Mouse (Mus musculus) kidney, postnatal 25 days (tissue): Measurements from ENCODE around the gene Pih1d2.
"Not testable (repeated sequence)": the region's sequence is repeated elsewhere in the genome, so short reads cannot be mapped to it uniquely, and the experiment has no call there.

Experiments used
- DNase-seq, 2 experiments: peaks; one replicate each; pipeline ENCODE4 v3.0.0; 2021; ENCODE audit warnings: mixed read lengths in 2 of 2

The Pih1d2 gene

DNA sequence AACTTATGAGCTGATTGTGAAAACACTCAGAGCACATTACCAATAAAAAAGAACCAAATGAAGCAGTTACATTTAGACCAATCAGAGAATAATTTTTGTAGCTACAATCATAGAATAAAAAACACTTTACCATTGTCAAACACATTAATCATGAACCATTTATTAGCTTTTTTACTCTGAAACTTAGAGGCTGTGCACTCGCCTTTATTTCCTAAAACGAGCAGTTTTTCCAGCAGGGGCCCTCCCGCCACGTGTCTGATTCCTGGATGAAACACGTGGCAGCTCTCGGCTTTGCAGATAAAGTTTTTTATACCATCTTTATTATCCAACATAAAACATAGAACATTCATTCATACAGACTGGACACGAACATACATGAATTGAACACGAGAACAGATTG is 13.8 kb downstream of the Pih1d2 start:
- not testable (repeated sequence) for DNase-seq

DNA sequence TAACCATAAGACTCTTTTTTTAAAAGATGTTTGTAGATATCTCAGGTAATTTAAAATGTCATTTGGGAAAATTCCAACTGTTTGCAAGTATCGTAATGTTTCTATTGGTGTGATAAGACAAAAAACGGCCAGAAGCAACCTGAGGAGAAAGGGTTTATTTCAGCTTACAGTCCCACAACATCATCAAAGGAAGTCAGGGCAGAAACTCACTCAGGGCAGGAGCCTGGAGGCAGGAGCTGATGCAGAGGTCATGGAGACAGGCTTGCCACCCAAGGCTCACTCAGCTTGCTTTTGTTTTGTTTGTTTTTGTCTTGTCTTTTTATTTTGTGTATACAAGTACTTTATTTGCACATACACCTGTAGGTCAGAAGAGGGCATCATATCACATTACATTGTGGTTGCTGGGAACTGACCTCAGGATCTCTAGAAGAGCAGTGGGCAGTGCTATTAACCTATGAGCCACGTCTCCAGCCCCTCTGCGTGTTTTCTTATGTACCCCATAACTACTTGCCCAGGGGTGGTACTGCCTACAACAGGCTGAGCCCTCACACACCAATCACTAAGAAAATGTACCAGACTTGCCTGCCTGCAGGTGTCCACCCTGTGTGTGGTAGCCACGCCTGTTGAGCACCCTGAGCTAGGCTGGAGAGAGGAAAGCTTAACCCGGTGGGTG is 15.0 kb downstream of the Pih1d2 start:
- no peak for DNase-seq

DNA sequence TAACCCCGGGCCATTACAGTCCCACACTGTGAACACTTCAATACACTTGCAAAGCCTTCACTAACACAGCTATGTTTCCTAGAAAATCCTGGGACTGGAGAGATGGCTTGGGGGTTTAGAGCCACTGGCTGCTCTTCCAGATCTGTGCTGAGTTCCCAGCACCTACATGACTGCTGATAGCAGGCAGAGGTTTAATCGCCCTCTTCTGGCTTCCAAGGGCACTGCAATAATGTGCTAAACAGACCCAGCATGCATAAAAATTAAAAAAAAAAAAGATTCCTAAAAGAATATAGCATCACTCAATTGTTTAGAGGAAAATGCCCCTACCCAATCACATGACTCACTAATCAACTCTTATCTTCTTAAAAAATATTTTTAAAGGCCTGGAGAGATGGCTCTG is 15.9 kb downstream of the Pih1d2 start:
- peak in 1 of 2 experiments; percentile 16 for DNase-seq

DNA sequence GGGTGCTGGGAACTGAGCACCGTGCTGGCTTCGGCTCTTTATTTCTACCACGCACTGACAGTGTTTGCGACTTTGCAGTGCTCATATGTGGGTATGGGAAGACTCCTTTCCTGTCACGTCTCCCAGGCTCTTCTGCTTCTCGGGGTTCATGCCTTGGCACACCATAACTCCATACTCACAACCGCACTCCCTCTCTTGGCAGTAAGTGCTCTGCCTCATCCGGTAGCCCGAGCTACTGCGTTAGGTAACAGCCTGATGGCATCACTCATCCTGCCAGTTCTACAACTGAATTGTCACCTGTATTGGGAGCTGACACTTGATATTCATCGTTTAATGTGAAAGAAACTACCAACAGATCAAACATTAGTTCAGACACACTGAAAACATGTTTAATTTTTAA is 17.1 kb downstream of the Pih1d2 start:
- DNase-seq, result no peak

DNA sequence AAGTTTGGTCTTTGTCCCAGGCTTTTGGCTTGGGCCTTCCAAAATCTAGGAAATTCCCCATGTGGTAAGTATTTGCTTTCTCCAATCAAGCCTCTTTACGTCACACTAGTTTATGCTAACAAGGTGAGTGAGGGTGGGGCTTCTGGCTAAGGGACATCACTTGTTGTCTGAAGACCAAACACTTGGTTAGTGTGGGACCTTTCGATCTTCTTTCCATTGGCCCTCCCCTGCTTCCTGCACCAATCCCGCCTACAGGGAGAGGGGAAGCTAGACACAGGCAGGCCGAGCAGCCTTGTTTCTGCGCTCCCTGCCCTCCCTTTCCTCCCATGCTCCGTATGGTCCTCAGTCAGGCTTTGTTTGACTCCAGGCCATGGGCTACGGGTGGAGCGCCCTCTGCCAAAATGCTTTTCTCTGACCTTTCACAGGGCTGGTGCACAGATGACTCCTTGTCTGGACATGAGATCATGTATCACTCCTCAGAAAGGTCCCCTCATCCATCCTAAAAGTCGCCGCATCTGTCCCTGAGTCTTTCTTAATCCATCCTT is 29.8 kb downstream of the Pih1d2 start:
- DNase-seq, result no peak

DNA sequence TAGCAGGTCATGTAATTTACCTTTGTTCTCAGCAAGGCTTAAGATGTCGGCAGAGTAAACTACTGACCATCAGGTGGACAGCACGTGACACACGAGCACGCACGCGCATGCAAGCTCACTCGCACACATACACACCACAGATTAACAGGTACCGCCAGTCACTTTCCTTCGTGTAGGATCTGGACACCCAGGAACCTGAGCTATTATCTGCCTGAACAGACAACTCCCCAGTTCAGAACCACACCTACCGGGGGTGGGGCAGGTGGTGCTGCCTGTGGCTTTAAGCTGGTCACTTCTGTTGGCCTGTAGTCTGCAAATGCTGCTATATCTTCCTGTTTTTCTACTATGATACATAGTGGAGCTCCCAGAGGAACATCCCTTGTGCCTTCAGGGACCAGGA is 33.4 kb downstream of the Pih1d2 start:
- DNase-seq, result no peak

DNA sequence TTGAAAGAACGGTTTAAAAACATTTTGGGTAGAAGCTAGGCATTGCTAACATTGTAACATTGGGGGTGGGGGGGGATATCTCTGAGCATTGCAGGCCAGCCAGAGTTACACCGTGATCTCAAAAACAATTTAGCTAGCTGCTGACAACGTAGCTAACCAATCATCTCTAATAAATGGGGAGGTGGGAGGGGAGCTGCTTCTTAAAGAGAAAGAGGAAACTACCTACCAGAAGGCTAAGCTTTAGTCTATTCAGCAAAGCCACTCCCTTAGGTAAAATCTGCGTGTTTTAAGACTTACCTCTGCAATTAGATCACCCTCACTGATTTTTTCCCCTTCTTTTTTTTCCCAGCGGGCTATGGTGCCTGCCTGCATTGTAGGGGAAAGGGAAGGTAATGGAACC is 41.3 kb downstream of the Pih1d2 start:
- no peak for DNase-seq

DNA sequence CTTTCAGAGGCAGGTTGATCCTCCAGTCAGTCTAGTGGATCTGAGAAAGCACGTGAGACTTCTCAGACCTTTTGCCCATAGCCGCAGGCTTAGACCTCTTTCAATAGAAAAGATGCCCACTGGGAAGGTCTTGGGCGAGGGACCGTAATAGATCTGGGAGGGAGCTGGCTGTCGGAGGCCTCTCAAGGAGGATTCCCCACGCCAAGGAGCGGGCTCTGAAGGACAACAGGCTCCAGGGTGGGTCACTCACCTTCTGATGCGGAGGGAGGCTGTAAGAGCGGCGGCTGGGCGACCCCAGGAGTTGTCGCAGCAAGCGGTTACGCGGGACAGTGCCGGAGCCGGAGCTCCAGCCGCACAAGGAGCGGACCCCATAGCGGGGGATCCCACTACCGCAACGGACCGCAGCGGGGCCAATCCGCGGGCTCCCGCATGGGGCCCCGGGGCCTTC is 41.8 kb downstream of the Pih1d2 start:
- DNase-seq, result peak in 1 of 2 experiments; percentile 15

DNA sequence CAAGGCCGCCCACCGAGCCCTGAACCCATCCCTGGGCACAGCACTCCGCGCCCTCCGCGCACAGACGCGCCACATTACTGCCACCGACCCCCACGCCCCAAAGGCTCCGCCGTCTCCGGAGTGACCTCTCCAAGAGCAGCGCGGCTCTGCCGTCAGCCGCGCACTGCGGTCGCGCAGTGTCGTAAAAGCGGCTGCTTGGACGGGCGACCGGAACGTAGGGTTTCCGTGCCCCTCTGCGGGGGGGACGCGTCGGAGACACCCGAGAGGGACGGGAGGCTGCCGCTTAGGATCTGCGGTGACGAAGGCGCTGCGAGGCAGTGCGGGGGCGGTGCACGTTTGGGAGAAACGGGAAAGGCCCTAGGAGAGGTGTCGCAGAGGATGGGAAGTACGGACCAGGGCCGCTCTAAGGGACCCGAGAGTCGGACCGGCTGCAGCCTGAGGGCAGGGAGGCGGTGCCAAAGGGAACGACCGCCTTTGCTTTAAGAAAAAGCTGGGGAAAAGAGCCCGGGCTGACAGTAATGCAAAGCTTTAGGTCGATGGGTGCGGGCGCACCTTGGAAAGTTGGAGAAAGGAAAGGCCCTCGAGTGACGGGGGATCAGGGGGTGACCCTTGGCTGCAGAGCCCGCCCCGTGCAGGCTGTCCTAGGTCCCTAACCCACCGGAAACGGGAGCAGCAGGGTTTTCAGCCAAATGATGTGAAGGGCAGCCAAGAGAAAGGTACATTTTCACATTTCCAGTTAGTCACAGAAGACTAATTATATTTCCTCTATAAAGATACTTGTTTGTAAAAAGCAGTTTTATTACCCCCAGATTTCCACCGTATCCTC is 42.5 kb downstream of the Pih1d2 start, which contains the start of gene Dlat:
TSS of gene Dlat (minus strand) at position 389 of the 826 bp plus-strand sequence.
- DNase-seq, result peak; percentile 83 to 96

DNA sequence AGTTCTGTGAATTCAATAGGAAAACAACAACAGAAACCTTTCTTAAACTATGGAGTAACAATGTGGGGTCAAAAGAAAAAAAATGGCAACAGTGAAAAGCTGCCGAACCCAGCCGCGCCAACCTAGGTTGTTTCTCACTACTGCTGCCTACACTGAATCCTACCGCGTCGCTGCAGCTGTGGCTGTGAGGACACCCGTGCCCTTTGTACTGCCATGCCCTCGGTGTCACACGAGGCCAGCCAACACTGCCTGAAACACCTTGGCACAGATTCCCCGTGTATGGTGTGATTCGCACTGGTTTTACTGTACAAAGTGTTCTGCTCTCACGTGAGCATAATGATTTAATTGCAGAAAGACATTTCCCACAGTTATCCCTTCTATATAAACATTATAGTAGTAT is 43.3 kb downstream of the Pih1d2 start:
- DNase-seq, result peak; percentile 65 to 88

DNA sequence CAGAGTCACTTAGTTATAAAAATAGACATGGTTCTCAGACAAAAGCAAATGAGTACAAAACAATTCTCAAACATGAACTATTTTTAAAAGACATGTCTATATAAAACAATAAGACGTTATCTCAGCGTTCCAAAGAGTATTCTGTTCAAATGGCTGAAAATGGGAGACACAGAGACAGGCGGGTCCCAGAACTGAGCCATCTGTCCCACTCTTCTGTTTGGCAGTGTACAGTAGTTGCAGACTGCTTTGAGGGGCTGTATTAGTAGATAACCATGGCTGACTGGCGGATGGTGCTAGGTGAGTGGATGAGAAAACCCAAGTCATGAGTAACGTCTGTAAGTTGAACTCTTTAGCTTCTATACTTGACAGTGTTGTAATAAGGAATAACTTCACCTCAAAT is 47.7 kb downstream of the Pih1d2 start:
- DNase-seq, result no peak

DNA sequence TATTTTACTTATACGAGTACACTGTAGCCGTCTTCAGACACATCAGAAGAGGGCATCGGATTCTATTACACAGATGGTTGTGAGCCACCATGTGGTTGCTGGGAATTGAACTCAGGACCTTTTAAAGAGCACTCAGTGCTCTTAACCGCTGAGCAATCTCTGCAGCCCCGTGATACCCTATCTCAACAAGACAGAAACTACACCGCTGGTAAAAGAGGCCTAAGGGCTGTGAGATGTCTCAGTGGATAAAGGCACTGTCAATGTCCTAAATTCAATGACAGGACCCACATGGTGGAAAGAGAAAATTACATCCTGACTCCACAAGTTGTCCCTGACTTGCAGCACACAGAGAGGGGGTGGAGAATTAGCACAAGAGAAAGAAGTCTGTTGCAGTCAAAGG is 49.3 kb downstream of the Pih1d2 start:
- no peak for DNase-seq

DNA sequence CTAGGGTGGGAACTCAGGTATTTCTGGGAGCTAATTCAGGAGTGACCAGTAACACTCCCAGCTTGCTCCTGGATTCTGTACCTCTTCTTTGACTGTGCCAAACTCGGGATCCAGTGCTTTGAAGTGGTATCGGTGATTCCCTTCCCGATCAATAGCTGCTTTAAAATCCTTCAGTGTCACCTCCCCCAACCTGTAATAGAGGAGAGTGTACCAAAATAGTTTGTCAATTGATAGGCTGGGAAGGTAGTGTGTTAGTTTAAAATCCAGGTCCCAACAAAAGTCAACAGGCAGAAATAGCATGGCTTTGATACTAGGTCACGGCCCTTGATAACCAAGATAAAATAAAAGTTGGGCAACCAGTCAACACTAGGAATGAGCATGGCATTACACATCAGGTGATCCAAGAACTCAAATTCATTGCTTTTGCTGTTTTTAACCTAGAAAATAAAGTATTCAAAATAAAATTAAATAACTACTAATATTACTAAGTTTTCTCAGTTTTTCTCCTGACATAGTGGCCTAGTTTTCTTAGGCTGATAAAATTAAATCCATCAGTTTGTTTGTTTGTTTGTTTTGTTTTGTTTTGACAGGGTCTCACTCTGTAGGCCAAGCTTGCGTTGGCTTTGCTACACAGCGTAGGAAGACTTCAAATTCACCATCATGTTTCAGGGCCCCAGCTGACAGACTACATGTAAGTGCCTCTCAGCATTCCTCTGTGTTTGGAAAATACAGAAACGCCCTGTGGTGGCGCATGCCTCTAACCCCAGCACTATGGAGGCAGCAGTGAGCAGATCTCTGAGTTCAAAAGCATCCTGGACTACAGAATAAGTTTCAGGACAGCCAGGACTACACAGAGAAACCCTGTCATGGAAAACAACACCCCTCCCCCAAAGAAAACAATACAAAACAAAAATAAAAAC is 50.7 kb downstream of the Pih1d2 start:
- DNase-seq, result no peak

DNA sequence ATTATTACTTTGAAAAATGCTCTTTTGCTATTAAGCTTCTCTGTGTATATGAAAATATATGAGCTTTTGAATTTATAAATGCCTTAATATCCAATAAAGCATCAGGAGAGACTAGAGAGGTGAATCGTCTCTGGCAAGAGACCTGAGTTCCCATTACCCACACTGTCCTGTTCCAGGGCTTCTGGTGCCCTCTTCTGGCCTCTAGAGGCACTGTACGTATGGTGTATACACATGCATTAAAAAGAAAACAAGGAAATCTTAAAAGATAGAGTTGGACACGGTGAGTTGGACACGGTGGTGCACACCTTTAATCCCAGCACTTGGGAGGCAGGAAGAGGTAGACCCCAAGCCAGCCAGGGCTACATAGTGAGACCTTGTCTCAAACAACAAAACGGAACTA is 53.6 kb downstream of the Pih1d2 start:
- DNase-seq, result peak; percentile 80 to 83
